ENCODE assay signal across 27 mouse cellular contexts in the genomic region with DNA sequence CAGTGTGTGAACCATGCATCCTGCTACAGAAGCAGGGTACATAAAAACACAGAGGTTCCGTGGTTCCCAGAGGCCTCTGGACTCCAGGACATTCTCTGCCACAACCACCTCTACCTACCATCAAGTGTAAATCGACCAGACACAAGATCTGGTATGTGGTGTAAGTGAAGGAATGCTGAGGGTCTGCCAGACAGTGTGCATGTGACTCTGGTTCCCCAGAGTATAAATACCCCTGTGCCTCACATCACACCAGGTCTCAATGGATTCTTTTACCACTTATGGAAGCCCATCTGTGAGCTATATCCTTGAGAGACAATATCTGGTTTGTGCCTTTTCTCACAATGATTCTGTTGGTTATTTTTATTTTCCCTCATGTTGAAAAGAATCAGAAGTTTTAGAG.
DNase-seq lines count a peak whose midpoint lies in the region; ATAC-seq and TF ChIP-seq lines count a peak whose summit lies in the region.
"Had no signal": no experiment of that assay in that cellular context is flagged by ENCODE, and none has a peak within 500 bp of the region (broad histone marks: within the 10 kb centered on the region; RNA-seq: fewer than 3 reads in every experiment).

No protein-coding gene starts in this region.

- H3K36me3 ChIP-seq in heart, embryonic 12.5 days = no peaks in the 10 kb centered on the region
- H3K36me3 ChIP-seq in heart, embryonic 15.5 days = no peaks in the 10 kb centered on the region
- no peaks in the 10 kb centered on the region for H3K36me3 ChIP-seq in limb, embryonic 13.5 days
- H3K36me3 ChIP-seq: embryonic facial prominence, embryonic 10.5 days; embryonic facial prominence, embryonic 13.5 days; forebrain, embryonic 12.5 days; hindbrain, embryonic 12.5 days; hindbrain, embryonic 15.5 days had no signal

- intact Hi-C loops in left cerebral cortex, adult 2 months (cut with DNase I) = no loop called here
- intact Hi-C loops in left cerebral cortex, postnatal 14 days (cut with DNase I) = no loop called here

- H3K27ac ChIP-seq in heart, embryonic 12.5 days (ENCODE audit: poor library complexity, severe bottlenecking) = peak overlapping the region; percentile 68
- H3K27ac ChIP-seq in heart, embryonic 15.5 days = peak overlapping the region; percentile 77
- peak overlapping the region; percentile 53 for H3K27ac ChIP-seq in left cerebral cortex, adult 2 months
- no peak overlapping the region for H3K27ac ChIP-seq in limb, embryonic 13.5 days
- H3K27ac ChIP-seq: embryonic facial prominence, embryonic 10.5 days; embryonic facial prominence, embryonic 13.5 days; forebrain, embryonic 12.5 days; gastrocnemius, adult 2 months; hindbrain, embryonic 12.5 days; hindbrain, embryonic 15.5 days had no signal

- peak; percentile 76 for ATAC-seq in heart, embryonic 12.5 days (ENCODE audit: insufficient number of reproducible peaks, low FRiP score)
- ATAC-seq in heart, embryonic 15.5 days (replicated peaks; ENCODE audit: insufficient number of reproducible peaks, insufficient read depth, low FRiP score, low read depth) = peak; percentile 87
- peak; percentile 44; the same call in 1 of the 2 replicates for ATAC-seq in limb, embryonic 13.5 days (ENCODE audit: low FRiP score, low read depth)
- ATAC-seq: CD4-positive, CD25-positive, alpha-beta regulatory T cell, adult 4 months; forebrain, embryonic 16.5 days; intestine, postnatal 0 days had no signal

- H3K27me3 ChIP-seq in heart, embryonic 12.5 days (replicated peaks) = no peaks in the 10 kb centered on the region
- no peaks in the 10 kb centered on the region for H3K27me3 ChIP-seq in heart, embryonic 15.5 days
- H3K27me3 ChIP-seq in limb, embryonic 13.5 days = no peaks in the 10 kb centered on the region
- H3K27me3 ChIP-seq: embryonic facial prominence, embryonic 13.5 days; forebrain, embryonic 12.5 days; hindbrain, embryonic 12.5 days; hindbrain, embryonic 15.5 days had no signal

- H3K4me1 ChIP-seq in heart, embryonic 12.5 days (replicated peaks) = peaks cover 12% of the 10 kb centered on the region; the same call in 1 of the 2 replicates
- H3K4me1 ChIP-seq in heart, embryonic 15.5 days (replicated peaks) = peaks cover 6% of the 10 kb centered on the region
- no peaks in the 10 kb centered on the region for H3K4me1 ChIP-seq in limb, embryonic 13.5 days
- H3K4me1 ChIP-seq: embryonic facial prominence, embryonic 10.5 days; embryonic facial prominence, embryonic 13.5 days; hindbrain, embryonic 12.5 days; hindbrain, embryonic 15.5 days had no signal

- no peak overlapping the region for H3K4me3 ChIP-seq in heart, embryonic 12.5 days
- H3K4me3 ChIP-seq in heart, embryonic 15.5 days = peak overlapping the region; percentile 14; the same call in 1 of the 2 replicates
- no peak overlapping the region for H3K4me3 ChIP-seq in left cerebral cortex, adult 2 months
- H3K4me3 ChIP-seq in limb, embryonic 13.5 days = no peak overlapping the region
- H3K4me3 ChIP-seq: embryonic facial prominence, embryonic 10.5 days; embryonic facial prominence, embryonic 13.5 days; erythroblast, embryonic 14.5 days; forebrain, embryonic 12.5 days; gastrocnemius, adult 2 months; hindbrain, embryonic 12.5 days; hindbrain, embryonic 15.5 days had no signal

- DNase-seq in heart, adult 8-10 months (ENCODE audit: low spot score) = no peak
- DNase-seq in heart, postnatal 4 days = no peak
- no peak for DNase-seq in left cerebral cortex, adult 2 months (ENCODE audit: extremely low spot score in 1 of 2, low spot score in 2 of 2)
- no peak for DNase-seq in left cerebral cortex, postnatal 14 days (ENCODE audit: low spot score in 2 of 2)
- no peak for DNase-seq in kidney, postnatal 10 days
- DNase-seq: adrenal gland, adult 2 months; adrenal gland, postnatal 14 days; cerebellum, adult 11 months; cerebellum, adult 2 months; cerebellum, adult 9-11 months; cerebellum, postnatal 25 days; embryo, embryonic 11 days; gastrocnemius, adult 2 months; gastrocnemius, postnatal 14 days; kidney, adult 2 months had no signal

- no peak for TF ChIP-seq CTCF in left cerebral cortex, adult 2 months (IDR thresholded peaks at IDR 0.05)

- no peak overlapping the region for H3K9ac ChIP-seq in heart, embryonic 12.5 days
- no peak overlapping the region for H3K9ac ChIP-seq in heart, embryonic 15.5 days
- no peak overlapping the region for H3K9ac ChIP-seq in limb, embryonic 13.5 days
- H3K9ac ChIP-seq: embryonic facial prominence, embryonic 13.5 days; forebrain, embryonic 12.5 days; hindbrain, embryonic 12.5 days; hindbrain, embryonic 15.5 days had no signal

- WGBS in heart, embryonic 12.5 days = 41% methylated on average over 2 of the region's 2 CpGs
- 26% methylated on average over 2 of the region's 2 CpGs for WGBS in heart, embryonic 15.5 days
- WGBS in limb, embryonic 13.5 days = 60% methylated on average over 2 of the region's 2 CpGs

- H3K4me2 ChIP-seq in heart, embryonic 12.5 days = no peak overlapping the region; the same call in 1 of the 2 replicates
- no peak overlapping the region for H3K4me2 ChIP-seq in heart, embryonic 15.5 days
- H3K4me2 ChIP-seq in limb, embryonic 13.5 days (replicated peaks) = no peak overlapping the region
- H3K4me2 ChIP-seq: embryonic facial prominence, embryonic 13.5 days; forebrain, embryonic 12.5 days; hindbrain, embryonic 12.5 days; hindbrain, embryonic 15.5 days had no signal

- no peaks in the 10 kb centered on the region for H3K9me3 ChIP-seq in heart, embryonic 12.5 days (replicated peaks)
- no peaks in the 10 kb centered on the region for H3K9me3 ChIP-seq in heart, embryonic 15.5 days (replicated peaks)
- no peaks in the 10 kb centered on the region for H3K9me3 ChIP-seq in limb, embryonic 13.5 days
- H3K9me3 ChIP-seq: embryonic facial prominence, embryonic 10.5 days; embryonic facial prominence, embryonic 13.5 days; forebrain, embryonic 12.5 days; hindbrain, embryonic 12.5 days; hindbrain, embryonic 15.5 days had no signal
